Mouse (Mus musculus) left cerebral cortex, postnatal 25 days (tissue): Measurements from ENCODE around the gene Rragb. TPM values are rescaled to one million over a fixed set of nuclear protein-coding genes. Genes with fewer than 3 reads are reported as not detected.
"Not testable (repeated sequence)": the region's sequence is repeated elsewhere in the genome, so short reads cannot be mapped to it uniquely, and the experiment has no call there.

ENCODE experiments used
- DNase-seq, 2 experiments: peaks; one replicate each; pipeline ENCODE4 v3.0.0; 2022; ENCODE audit warnings: low spot score in 2 of 2, mixed read lengths in 1 of 2
- intact Hi-C: fragments of 180-260 bp; cut with DNase I; formaldehyde crosslinking; loops from one replicate; pipeline ENCODE4 v1.15.1; 2025
- total RNA-seq, 2 experiments: library from RNA; stranded (reverse); gene quantifications; 2 replicates each; pipeline ENCODE4 v1.2.3; 2021

The Rragb gene
- 10 to 100 TPM; 77.3 to 79.5 TPM for total RNA-seq

GRCm38 (mm10) chrX:153139734-153140515, at the start of gene Rragb:
Gene Rragb, plus strand, starts transcription at chrX:153139981.
- DNase-seq: peak; percentile 82 to 90
- intact Hi-C loops: loop anchor here (2.0 to 5.0 kb wide), 3 partner anchors 103 to 213 kb away; partner anchors contain the start of genes Mageh1 and Usp51

- no peak for DNase-seq
- intact Hi-C loops: no loop called here
These were observed 21.3 kb upstream of the Rragb start, which contains the start of gene Foxr2 for GRCm38 (mm10) chrX:153118486-153118885. Gene Foxr2, plus strand, starts transcription at chrX:153118786.

DNA sequence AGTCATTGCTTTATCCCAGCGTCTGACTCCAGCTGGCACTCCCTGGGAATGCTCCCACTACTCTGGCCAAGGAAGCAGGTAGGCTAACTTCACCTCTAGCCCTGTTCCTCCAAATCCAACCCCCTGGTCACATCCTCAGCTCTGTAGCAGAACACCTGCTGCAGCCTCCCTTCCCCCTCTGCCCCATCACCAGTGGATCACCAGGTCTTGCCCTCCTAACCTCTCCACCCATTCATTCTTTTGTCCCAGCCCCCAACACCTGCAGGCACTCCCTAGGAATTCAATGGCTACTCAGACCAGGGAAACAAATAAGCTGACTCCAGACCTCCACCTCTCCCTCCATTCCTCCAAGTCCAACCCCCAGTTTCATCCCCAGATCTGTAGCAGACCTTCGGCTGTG, 20.8 kb upstream of the Rragb start:
- intact Hi-C loops: no loop called here
- DNase-seq: no peak

DNA sequence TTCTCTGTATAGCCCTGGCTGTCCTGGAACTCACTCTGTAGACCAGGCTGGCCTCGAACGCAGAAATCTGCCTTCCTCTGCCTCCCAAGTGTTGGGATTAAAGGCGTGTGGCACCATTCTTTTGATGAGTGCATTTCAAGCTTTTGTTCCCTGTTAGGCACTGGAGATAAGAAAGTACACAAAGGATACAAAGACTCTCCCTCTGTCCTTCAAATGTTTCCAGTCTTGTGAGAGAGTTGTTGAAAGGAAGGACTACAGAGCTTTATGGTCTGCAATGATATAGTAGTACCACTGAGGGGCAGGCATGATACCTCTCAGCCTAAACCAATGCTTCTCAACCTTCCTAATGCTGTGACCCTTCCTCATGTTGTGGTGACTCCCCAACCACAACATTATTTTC, 2.9 kb downstream of the Rragb start:
- intact Hi-C loops: loop anchor here (5.0 kb wide), 2 partner anchors 105 to 215 kb away; partner anchors contain the start of gene Mageh1

DNA sequence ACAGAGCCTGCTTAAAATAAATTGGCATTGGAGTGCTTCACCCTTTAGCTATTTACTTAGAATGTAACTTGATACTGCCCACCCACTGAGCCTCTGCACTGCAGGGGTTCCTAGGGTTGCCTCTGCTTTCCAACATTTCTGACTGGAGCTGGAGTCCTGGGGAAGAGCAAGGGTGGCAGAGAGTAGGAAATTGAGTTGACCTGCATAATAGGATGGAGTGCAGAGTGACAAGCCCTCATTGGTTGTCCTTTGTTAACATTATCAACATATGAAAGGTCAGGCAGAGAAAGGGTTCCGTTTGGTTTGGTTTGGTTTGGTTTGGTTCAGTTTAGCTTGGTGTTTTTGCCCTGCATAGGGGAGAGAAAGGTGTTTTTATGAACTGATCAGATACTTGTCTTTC, 12.0 kb downstream of the Rragb start:
- no peak for DNase-seq
- intact Hi-C loops: no loop called here

More for the DNA sequence above, 2.9 kb downstream of the Rragb start:
- DNase-seq: no peak

- DNase-seq: peak in 1 of 2 experiments; percentile 9
- intact Hi-C loops: loop anchor here (5.0 kb wide), 1 partner anchor 212 kb away; no protein-coding TSS in a partner anchor
These were observed 15.5 kb downstream of the Rragb start for GRCm38 (mm10) chrX:153155322-153155721.

- no peak for DNase-seq
- intact Hi-C loops: no loop called here
These were observed 35.0 kb downstream of the Rragb start for GRCm38 (mm10) chrX:153174786-153175185.

- no peak for DNase-seq
- intact Hi-C loops: no loop called here
These were observed 42.4 kb downstream of the Rragb start for GRCm38 (mm10) chrX:153182221-153182620.

DNA sequence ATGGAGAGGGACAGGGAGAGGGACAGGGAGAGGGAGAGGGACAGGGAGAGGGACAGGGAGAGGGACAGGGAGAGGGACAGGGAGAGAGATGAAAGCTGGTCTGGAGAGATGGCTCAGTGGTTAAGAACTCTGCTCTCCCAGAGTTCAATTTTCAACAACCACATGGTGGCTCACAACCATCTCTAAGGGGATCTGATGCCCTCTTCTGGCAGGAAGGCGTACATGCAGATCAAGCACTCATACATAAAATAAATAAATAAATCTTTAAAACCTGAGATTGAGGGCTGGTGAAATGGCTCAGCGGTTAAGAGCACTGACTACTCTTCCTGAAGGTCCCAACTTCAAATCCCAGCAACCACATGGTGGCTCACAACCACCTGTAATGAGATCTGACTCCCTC, 59.4 kb downstream of the Rragb start:
- DNase-seq, intact Hi-C loops: not testable (repeated sequence)

GRCm38 (mm10) chrX:153211101-153211500, 71.3 kb downstream of the Rragb start:
- no peak for DNase-seq
- intact Hi-C loops: no loop called here

Other genes starting within 250 kb of the Rragb start
- 1 to 10 TPM; 1.7 to 2.7 TPM for gene Usp51, start 133.5 kb upstream of the Rragb start, total RNA-seq
- 10 to 100 TPM; 48.4 TPM for gene Mageh1, start 102.4 kb upstream of the Rragb start, total RNA-seq
- gene Foxr2, start 21.2 kb upstream of the Rragb start, total RNA-seq: under 1 TPM; 0.32 to 0.53 TPM
- gene Klf8, start 97.5 kb downstream of the Rragb start, total RNA-seq: 1 to 10 TPM; 4.6 to 6.4 TPM